Mouse (Mus musculus) kidney, adult 18-20 months (tissue): ENCODE results near the gene Hspa12b.
A peak's percentile ranks its signal among the peaks of the same experiment; 100 is the strongest.
"Not testable (repeated sequence)": the region's sequence is repeated elsewhere in the genome, so short reads cannot be mapped to it uniquely, and the experiment has no call there.

Source experiments
- DNase-seq: peaks from one replicate; pipeline ENCODE4 v3.0.0; 2021

The Hspa12b gene

DNA sequence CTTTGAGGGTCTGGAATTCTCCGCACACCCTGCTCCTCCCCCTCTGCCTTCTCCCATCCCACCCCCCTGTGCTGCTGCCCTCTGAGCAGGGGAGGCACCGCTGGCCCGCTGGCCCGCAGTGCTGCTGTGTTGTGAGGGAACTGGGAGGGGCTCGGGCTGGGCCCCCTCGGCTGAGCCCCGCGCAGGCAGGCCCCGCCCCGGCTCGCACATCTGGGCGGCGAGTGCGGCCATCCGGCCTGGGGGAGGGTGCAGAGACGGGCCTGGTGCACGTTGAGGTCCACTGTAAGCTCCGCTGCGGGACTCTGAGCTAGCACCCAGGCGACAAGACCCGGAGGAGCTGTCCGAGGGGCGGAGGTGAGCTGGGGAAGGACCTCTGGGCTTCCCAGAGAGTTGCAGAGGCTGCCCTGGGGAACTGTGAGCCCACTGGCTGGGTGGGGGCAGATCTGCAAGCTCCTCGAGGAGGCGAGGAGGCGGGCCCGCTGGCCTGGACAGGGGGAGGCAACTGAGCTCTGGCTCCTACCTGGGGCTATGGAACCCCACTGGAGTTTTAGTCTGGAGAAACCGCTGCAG, at the start of gene Hspa12b:
TSS of gene Hspa12b (plus strand) at position 120 of the 570 bp plus-strand sequence.
- DNase-seq, result peak; percentile 61

DNA sequence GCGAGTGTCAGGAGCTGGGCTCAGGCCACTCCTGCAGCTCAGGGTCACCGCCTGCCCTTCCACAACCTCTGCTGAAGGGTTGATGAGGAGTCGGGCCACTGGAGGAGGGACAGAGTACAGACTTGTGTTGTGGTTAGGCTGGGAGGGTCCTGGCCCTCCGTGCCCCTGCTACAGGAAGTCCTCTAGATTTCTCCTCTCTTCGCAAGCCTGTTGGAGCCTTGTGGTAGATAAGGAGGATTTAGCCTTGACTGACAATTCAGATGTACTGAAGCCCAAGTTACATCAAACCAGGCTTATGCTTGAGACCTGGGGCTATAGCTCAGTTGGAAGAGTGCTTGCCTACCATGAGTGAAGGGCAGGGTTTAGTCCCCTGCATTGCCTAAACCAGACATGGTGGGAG, 46.6 kb upstream of the Hspa12b start:
- no peak for DNase-seq

DNA sequence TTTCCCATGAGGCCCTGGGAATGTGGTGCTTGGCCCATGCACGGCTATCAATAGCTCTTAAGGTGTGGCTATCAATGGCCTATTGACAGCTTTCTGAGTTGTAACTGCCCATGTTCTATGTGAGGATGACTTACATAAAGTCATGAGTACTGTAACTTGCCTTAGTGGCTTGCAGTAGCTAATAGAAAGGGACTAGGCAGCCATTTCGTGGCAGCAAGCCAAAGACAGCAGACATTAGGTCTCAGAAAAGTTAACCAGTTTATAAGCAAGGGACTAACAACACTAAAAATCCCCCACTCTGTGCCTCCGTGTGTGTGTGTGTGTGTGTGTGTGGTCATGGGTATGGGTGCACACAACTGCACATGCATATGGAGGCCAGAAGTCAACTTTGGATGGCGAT, 42.9 kb upstream of the Hspa12b start:
- DNase-seq, result no peak

DNA sequence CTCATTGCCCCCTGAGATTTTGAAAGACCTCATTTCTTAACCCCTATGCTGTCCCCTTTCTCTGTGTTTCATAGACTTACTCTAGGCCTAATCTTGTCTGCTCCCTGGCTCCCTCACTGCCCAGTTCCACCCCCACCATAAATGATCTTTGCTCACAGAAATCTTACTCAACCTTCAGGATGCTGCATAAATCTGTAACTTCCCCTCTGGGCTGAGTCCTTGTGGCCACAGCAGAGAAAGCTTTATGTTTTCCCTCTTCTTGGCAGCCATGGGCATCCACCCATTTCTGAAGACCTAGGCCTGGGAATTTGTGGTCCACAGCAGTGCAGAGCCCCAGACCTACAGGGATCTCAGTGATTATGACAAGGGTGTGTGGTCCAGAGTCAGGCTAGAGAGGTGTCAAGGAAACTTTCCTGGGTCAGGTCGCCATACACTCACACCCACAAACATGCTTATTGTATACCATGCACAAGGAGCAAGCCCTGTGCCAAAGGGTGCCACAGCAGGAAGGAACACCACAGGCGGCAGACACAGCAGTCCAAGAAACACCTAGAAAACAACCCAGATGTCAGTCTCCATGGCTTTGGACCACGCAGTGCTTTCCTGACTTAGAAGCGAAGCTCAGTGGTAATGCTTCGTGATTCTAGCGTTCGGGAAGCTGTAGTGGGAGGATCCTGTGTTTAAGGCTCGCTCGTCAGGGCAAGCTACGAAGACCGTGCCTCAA, 40.3 kb upstream of the Hspa12b start, which contains the start of gene Siglec1:
TSS of gene Siglec1 (minus strand) at position 99 of the 724 bp plus-strand sequence.
- no peak for DNase-seq

DNA sequence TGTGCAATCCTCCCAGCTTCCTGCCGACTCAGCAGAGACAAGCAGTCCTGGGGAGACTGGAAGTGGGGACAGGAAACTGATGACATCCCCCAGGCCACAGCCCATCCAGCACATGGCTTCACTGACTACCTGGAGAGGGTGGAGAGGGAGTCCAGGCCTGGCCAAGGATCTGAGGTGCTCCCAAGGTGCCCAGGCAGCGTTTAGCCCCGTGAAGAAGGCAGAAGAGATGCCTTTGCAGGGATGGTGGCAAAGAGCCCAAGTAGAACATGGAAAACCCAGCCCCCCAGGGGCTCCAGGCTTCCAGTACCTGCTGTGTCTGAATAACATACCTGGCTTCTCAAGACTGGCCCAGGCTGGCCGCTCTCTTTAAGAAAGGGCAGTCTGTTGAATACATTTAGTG, 38.5 kb upstream of the Hspa12b start:
- DNase-seq, result no peak

DNA sequence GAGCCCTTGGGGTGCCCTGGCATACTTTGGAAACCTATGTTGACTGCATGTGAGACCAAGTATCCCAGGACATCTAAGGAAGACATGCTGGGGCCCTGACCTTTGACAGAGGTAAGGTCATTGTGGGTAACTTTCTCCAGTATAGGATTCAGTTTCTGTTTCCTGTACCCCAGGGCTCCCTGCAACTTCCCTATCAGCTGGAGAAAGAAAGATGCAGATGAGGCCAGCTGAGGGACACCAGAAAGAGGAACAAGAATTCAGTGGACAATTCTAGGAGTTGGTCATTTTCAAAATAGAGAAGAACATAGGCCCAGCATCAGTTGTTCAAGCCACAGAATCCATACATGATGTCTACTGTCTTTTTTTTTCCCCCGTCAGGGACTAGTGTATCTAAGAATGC, 37.4 kb upstream of the Hspa12b start:
- no peak for DNase-seq

DNA sequence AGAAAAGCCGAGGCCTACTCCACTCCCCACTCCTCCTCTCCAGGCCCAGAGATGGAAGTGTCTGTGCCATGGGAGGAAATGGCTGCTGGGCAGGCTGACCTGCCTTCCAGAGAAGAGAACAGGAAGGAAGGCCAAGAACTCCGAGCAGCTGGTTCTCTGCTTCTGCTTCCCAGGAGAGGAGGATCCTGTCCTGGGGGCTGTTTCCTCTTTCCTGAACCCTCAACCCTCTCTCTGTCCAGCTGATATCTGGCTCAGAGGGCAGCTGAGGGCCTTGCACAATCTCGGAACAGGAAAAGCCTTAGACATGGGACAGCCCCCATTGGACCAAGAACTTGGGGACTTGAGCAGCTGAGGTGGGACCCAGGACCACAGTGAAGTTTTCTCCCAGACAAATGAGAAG, 36.2 kb upstream of the Hspa12b start:
- no peak for DNase-seq

DNA sequence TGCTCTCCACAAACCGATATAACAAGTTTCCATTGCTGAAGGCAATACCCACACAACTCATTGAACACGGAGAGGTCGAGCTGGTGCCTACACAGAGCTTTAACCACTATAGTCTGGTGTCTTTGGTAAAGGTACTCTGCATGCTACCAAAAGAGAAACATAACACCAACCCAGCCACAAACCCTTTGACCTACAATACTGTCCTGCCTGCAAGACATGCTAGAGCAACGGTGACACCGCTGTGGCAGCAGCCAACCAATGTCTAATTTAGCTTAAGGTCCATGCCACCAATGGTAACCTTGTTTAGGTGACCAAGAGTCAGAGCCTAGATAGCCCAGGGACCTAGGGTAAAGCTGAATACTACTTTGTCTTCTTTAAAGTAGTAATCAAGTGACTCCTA, 33.5 kb upstream of the Hspa12b start:
- DNase-seq, result no peak

DNA sequence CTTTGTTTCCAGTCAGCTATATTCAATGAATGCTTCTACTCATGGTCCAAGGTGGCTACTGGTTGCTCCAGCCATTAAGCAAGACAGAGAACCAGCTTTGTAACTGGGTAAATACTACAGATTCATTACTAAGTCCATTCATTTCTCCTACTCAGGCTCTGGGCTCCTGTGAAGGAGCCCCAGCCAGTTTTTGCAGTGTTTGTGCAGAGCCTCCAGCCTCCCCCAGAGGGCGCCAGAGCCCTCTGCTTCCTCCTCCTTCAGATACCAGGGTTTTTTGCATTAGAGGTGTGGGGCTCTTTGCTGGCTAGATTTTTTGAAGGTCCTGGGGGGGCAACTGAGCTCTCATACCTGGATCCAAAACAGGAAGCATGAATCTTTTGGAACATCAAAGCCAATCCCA, 32.3 kb upstream of the Hspa12b start:
- DNase-seq, result peak; percentile 83

DNA sequence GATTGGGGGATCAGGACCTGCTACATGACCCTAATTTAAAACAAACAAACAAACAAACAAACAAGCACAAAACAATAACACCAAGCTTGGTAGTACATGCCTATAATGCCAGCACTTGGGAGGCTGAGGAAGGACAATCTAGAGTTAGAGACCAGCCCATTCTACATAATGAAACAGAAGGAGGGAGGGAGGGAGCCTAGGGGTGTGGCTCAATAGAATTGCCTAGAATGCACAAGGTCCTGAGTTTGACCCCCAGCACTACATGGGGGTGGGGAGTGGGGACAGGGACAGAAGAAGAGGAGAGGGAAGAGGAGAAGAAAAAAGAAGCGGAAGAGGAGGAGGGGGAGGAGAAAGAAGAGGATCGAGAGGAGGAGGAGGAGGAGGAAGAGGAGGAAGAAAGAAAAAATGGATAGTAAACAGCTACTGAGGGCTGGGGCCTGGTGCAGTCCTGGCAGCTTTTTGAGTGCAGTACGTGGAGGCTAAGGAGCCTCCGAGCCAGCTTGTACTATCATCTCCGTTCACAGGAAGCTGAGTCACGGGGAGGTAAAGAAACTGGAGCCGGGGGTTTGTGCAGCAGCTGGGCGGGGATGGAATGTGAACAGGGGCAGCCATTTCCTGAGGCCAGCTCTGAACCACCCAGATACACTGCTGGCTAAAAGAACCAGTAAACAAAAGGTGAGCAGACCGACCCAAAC, 30.8 kb upstream of the Hspa12b start:
- peak; percentile 48 for DNase-seq

DNA sequence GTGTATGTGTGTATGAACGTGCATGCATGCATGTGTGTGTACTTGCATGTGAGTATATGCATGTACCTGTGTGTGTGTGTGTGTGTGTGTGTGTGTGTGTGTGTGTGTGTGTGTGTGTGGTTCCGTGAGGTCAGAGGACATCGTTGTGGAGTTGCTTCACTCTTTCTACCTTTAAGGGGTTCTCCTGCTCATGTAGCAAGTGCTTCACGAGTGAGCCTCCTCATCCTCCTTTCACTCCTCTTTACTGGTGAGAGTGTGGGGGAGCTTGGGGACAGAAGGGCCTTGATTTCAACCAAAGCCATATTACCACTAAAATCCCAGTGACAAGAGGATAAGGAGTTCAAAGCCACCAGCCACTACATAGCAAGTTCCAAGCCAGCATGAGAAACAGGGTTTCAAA, 30.0 kb upstream of the Hspa12b start:
- DNase-seq, result no peak

DNA sequence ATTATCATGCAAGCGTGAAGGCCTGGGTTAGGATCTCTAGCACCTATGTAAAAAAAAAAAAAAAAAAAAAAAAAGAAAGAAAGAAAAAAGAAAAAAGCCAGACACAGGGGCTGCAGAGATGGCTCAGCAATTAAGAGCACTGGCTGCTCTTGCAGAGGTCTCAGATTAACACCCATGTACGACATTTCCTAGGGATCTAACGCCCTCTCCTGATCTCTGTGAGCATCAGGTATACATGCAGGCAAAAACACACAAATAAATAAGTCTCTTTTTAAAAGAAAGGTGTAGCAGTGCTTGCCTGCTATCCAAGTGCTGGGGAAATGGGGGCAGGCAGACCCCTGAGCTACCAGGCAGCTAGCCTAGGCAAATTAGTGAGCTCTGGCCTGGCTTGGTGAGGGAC, 25.6 kb upstream of the Hspa12b start:
- no peak for DNase-seq

DNA sequence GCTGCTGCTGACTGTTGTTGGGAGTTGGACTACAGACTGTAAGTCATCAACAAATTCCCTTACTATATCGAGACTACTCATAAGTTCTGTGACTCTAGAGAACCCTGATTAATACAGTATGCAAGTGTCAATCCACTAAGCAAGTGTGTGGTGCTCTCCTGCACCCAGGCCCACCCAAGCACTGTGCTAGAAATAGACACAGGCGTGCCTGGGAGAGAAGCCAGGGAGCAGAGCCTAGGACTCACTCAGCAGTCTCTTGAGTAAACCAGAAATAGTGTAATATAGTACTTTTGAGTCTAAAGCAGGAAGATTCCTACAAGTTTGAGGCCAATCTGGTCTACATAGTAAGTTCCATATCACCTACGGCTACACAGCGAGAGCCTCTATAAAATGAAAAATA, 23.1 kb upstream of the Hspa12b start:
- no peak for DNase-seq

DNA sequence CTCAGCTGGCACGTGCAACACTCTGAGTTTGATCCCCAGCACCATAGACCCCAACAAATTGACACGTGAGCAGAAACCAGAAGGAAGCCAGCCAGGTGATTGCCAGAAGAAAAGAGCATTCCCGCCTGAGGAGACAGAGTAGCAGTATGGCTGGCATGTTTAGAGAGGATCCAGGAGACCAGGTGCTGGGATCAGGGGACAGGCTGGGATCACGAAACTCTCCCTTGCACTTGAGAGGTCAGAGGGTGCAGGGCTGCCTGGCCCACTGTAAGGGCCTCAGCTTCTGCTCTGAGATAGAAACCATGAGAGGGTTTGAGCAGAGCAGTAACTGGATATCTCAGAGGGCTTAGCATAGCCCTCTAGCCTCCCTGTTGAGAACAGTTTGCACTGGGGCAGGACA, 22.0 kb upstream of the Hspa12b start:
- not testable (repeated sequence) for DNase-seq

DNA sequence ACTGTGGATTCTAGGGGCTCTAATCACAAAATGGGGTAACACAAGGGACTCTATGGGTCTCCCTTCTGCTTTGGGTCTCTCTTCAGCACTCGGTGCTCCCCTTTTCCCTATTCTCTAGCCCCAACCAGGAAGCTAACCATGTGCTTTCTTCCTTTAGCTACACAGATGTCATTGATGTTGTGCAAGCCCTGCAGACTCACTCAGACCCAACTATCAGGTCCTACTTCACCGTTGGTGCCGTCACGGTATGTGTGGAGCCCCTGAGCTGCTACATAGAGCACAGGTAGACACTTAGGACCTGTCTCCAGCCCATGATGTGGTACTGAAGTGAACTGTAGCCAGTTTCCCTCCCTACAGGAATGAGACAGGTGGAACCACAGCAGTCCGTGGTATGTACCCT, 21.1 kb upstream of the Hspa12b start:
- no peak for DNase-seq

DNA sequence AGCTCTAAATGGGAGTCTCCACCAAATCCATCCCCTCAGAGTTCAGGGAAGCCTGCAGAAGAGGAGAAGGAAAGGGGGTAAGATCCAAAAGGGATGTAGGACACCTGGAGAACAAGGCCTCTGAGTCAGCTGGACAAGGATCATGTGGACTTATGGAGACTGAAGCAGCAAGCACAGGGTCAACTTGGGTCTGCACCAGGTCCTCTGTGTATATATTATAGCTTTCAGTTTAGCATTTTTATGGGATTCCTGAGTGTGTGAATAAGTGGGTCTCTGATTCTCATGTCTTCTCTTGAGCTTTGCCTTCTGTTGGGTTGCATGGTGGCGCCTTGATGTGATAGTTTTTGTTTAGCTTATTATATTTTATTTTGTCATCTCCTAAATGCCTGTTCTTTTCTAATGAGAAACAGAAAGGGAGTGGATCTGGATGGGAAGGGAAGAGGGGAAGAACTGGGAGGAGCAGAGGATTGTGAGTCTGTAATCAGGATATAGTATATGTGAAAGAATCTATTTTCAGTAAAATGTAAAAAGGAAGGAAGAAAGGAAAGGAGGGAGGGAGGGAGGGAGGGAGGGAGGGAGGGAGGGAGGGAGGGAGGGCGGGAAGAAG, 8.0 kb upstream of the Hspa12b start:
- DNase-seq, result no peak

DNA sequence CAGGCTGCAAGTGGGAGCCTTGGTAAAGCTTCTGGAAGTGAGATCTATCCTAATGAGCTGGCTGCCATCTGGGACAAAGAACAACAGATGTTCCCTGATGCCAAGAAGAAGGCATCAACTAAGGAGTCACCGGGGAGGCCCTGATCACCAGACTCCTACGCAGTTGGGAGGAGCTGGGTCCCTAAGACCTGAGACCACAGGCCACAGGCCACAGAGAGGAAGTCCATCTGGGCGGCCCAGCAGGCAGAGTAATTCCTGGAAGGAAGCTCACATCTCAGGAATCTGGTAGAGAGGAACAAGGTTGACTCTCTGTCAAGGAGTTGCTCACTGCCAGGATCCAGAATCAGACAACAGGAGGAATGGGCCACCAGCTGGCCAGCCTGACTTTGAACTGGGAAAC, 2.9 kb upstream of the Hspa12b start:
- no peak for DNase-seq

DNA sequence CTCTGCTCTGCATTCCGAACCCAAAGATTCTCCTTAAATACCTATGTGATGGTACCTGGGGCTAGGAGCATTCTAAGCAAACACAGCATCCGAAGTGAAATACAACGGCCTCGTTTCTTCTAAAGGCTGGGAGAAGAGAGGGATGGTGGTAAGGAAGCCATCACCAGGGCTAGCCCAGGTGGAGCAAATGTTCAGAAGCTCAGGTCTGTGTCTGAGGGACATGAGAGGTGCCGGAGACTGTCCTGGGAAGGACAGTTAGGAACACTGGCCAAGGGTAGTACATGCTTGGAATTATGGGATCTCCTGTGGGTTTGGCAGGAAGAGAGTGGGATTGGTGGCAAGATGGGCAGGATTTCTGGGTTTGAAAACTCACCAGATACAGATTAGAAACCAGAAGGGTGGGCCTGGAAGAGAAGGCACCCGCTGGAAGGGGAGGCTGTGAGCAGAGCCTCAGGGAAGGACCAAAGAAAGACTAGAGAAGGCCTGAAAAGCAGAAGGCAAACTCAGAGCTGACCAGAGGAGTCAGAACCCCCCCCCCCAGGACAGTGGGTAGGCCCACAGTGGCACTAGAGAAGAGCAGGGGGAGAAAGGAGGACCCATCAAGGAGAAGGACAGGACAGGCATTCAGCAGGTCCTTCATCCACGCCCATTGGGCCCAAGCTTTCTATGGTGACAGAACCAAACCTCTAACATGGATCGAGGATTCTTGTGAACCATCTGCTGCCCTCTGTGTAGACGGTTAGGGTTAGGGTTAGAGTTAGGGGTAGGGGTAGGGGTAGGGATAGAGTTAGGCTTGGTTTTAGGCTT, 1.7 kb upstream of the Hspa12b start:
- no peak for DNase-seq

DNA sequence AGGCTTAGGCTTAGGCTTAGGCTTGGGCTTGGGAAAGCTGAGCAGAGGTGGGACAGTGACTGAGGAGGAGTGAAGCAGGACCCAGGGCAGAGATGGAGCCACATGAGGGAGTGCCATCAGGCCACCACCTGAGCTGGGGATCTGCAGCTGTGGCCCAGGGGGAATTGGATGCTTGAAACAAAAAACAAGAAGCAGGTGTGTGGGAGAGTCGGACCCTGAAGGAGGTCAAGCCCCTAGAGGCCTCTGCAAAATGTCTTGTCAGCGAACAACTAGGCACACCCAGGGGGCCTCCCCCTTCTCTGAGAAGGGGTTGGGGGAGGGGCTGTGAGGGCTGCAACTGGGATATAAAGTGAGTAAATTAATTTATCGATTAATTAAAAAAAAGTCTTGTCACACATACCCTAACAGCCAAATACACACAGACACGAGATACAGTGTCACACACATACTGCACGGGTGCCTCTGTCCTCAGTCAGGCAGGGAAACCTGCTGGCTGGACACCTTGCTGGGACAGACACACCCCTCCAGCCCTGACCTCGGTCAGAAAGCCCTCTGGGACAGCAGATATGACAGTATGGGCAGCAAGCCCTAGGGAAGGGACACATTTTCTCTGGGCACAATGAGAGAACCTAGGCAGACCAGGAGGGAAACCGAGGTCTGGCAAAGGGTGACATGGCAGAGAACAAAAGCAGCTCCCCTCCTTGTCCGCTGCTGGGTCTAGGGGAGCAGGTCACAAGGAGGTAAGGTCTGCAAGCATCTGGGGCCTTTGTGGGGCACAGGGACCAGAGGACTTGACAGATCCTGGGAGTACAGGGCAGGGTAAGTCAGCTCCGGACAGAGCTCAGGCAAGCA, 890 bp upstream of the Hspa12b start:
- no peak for DNase-seq

DNA sequence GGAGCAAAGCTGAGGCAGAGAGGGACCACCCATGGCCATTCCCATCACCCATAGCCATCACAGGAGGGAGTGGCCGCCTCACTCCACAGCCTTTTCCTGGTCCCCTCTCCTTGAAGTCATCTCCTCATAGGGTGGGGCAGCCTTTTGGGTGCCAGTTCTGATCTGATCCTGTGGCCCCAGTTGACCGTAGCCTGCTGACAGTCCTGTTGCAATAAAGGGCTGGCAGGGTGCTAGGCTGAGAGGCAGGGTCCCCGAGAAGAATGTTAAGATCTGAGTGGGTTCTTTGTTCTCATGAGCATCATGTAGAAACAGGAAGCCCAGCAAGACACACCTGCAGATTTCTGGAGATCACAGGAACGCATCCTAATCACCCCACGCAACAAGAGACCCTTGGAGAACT, 1.1 kb downstream of the Hspa12b start:
- DNase-seq, result no peak

DNA sequence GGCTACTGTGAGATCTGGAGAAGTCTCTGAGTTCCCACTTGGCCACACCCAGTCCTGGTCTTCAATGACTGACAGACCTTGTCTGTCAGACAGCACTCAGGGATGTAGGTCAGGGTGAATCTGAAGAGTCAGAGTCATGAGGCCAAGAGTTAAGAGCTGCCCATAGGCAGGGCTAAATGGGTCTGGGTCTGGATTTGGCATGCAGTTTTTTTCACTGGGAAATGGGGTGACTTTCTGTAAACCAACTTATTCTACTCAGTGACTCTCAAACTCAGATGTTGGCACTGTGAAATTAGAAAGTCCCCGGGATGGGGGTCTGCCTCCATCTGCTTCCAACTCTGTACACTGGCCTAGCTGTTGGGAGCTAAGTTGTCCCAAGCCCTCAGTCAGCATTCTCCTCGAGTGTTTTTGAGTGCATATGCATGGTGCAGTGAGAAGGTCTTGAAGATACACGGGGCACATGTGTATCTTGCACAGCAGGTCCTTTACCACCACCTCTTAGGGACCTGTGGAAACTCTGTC, 1.6 kb downstream of the Hspa12b start:
- no peak for DNase-seq

DNA sequence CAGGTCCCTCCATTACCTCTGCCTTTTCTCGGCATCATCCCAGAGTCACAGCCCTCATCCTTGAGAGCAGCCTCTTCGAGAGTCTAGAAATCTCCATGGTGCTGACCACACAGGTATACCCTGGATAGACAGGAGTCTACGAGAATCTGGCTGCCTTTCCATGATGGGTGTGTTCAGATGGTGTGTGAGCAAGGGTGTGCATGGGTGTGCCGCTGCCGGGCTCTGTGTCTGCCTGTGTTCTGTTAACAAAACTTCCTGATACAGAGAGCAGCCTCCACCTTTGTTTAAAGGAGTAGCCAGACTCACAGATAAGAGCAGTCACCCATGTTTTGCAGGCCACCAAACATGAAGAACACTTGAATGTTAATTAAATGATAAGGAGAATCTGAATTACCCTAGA, 2.8 kb downstream of the Hspa12b start:
- peak; percentile 2 for DNase-seq
